Mouse (Mus musculus): ENCODE measurements around the gene Cfap97d2. TPM values are rescaled to one million over a fixed set of nuclear protein-coding genes. Genes with fewer than 3 reads are reported as not detected.
A peak's percentile ranks its signal among the peaks of the same experiment; 100 is the strongest.

Gene Cfap97d2
- total and polyA plus RNA-seq, 3 experiments: not detected

GRCm38 (mm10) chr8:13685674-13686314 lies 19.9 kb upstream of the Cfap97d2 start:
- Histone ChIP-seq H3K27ac (ENCODE audit: control insufficient read depth, low read depth, low read length) (no peak overlapping the region), H3K4me1 (ENCODE audit: control insufficient read depth in 1 of 2, insufficient read depth in 2 of 2, low read length in 2 of 2) (peaks cover 2 to 16% of the 10 kb centered on the region in 2 experiments; a peak in 3 of 4 replicates), H3K9me3 (replicated peaks; ENCODE audit: insufficient read depth, low read length) (no peaks in the 10 kb centered on the region), H3K9ac (ENCODE audit: control insufficient read depth, low read depth, low read length, poor library complexity, severe bottlenecking) (no peak overlapping the region), H3K79me2 (ENCODE audit: control insufficient read depth, insufficient read depth, low read length, poor library complexity) (no peaks in the 10 kb centered on the region), H3K36me3 (ENCODE audit: control insufficient read depth in 1 of 2, insufficient read depth in 2 of 2, low read length in 2 of 2) (peaks cover 0 to 6% of the 10 kb centered on the region in 2 experiments; a peak in 2 of 4 replicates), H3K4me3 (ENCODE audit: control insufficient read depth in 1 of 2, insufficient read depth in 1 of 2, low read depth in 2 of 2, low read length in 2 of 2) (no peak overlapping the region), H3K27me3 (ENCODE audit: control insufficient read depth in 1 of 2, insufficient read depth in 2 of 2, low read length in 2 of 2) (no peaks in the 10 kb centered on the region)
- TF ChIP-seq CHD2 (IDR thresholded peaks at IDR 0.05; ENCODE audit: low read length): no peak
- peak; percentile 77; the same call in 1 of the 2 replicates for TF ChIP-seq ETS1 (IDR thresholded peaks at IDR 0.05; ENCODE audit: low read depth, low read length)
- peak; percentile 37; the same call in 1 of the 2 replicates for TF ChIP-seq GATA1 (IDR thresholded peaks at IDR 0.05; ENCODE audit: low read depth, low read length)
- TF ChIP-seq SMC3 (IDR thresholded peaks at IDR 0.05; ENCODE audit: low read depth, low read length): peak; percentile 17; the same call in 1 of the 2 replicates
- TF ChIP-seq MAZ (IDR thresholded peaks at IDR 0.05; ENCODE audit: low read depth, low read length): no peak
- peak; percentile 57; the same call in 1 of the 2 replicates for TF ChIP-seq MXI1 (IDR thresholded peaks at IDR 0.05; ENCODE audit: low read depth, low read length)
- peak; percentile 95 for TF ChIP-seq ZNF384 (IDR thresholded peaks at IDR 0.05; ENCODE audit: low read depth, low read length)
- TF ChIP-seq MAX (IDR thresholded peaks at IDR 0.05; ENCODE audit: low read length): peak; percentile 71
- no peak for TF ChIP-seq JUND (IDR thresholded peaks at IDR 0.05; ENCODE audit: low read depth, low read length)
- peak; percentile 40; the same call in 1 of the 2 replicates for TF ChIP-seq SIN3A (IDR thresholded peaks at IDR 0.05; ENCODE audit: low read length)
- TF ChIP-seq MYC (IDR thresholded peaks at IDR 0.05; ENCODE audit: low read depth, low read length): 0 out of 2 replicates have a peak, but pooled peaks have one; percentile 20
- TF ChIP-seq TAL1 (IDR thresholded peaks at IDR 0.05; ENCODE audit: low read length): peak; percentile 34
- TF ChIP-seq EP300 (IDR thresholded peaks at IDR 0.05; ENCODE audit: low read depth in 1 of 2, low read length in 2 of 2): peak in 1 of 2 experiments; percentile 66; a peak in 2 of 4 replicates
- peak; percentile 85 for DNase-seq (ENCODE audit: low read depth, low spot score)

- no peaks in the 10 kb centered on the region for H3K27me3 ChIP-seq (ENCODE audit: control insufficient read depth in 1 of 2, insufficient read depth in 2 of 2, low read length in 2 of 2)
- H3K27ac ChIP-seq (ENCODE audit: control insufficient read depth, low read depth, low read length): no peak overlapping the region
- H3K9me3 ChIP-seq (replicated peaks; ENCODE audit: insufficient read depth, low read length): no peaks in the 10 kb centered on the region
- H3K4me1 ChIP-seq (ENCODE audit: control insufficient read depth in 1 of 2, insufficient read depth in 2 of 2, low read length in 2 of 2): peaks cover 2 to 16% of the 10 kb centered on the region in 2 experiments; a peak in 3 of 4 replicates
- no peaks in the 10 kb centered on the region for H3K79me2 ChIP-seq (ENCODE audit: control insufficient read depth, insufficient read depth, low read length, poor library complexity)
- no peak overlapping the region for H3K9ac ChIP-seq (ENCODE audit: control insufficient read depth, low read depth, low read length, poor library complexity, severe bottlenecking)
- peak; percentile 22 for DNase-seq (ENCODE audit: low read depth, low spot score)
- no peak overlapping the region for H3K4me3 ChIP-seq (ENCODE audit: control insufficient read depth in 1 of 2, insufficient read depth in 1 of 2, low read depth in 2 of 2, low read length in 2 of 2)
- H3K36me3 ChIP-seq (ENCODE audit: control insufficient read depth in 1 of 2, insufficient read depth in 2 of 2, low read length in 2 of 2): peaks cover 0 to 6% of the 10 kb centered on the region in 2 experiments; a peak in 2 of 4 replicates
- no peak for TF ChIP-seq BHLHE40 (IDR thresholded peaks at IDR 0.05; ENCODE audit: borderline replicate concordance, low read depth, low read length)
- no peak for TF ChIP-seq ZKSCAN1 (IDR thresholded peaks at IDR 0.05; ENCODE audit: low read depth, low read length)
- TF ChIP-seq UBTF (IDR thresholded peaks at IDR 0.05; ENCODE audit: borderline replicate concordance, insufficient read depth, low read depth, low read length): no peak
- TF ChIP-seq USF2 (IDR thresholded peaks at IDR 0.05; ENCODE audit: borderline replicate concordance in 1 of 2, insufficient read depth in 1 of 2, low read depth in 1 of 2, low read length in 2 of 2): no peak
- no peak for TF ChIP-seq ELF1 (IDR thresholded peaks at IDR 0.05; ENCODE audit: low read depth, low read length)
- no peak for TF ChIP-seq TCF12 (IDR thresholded peaks at IDR 0.05; ENCODE audit: low read depth, low read length)
- no peak for TF ChIP-seq CHD1 (IDR thresholded peaks at IDR 0.05; ENCODE audit: low read depth, low read length)
- TF ChIP-seq RAD21 (IDR thresholded peaks at IDR 0.05; ENCODE audit: low read depth, low read length): no peak
- no peak for TF ChIP-seq MAZ (IDR thresholded peaks at IDR 0.05; ENCODE audit: low read depth, low read length)
- TF ChIP-seq TAL1 (IDR thresholded peaks at IDR 0.05; ENCODE audit: low read length): no peak
- no peak for TF ChIP-seq USF1 (IDR thresholded peaks at IDR 0.05; ENCODE audit: low read depth, low read length)
- TF ChIP-seq NRF1 (IDR thresholded peaks at IDR 0.05; ENCODE audit: insufficient read depth, low read depth, low read length, poor library complexity, severe bottlenecking): no peak
- TF ChIP-seq MAX (IDR thresholded peaks at IDR 0.05; ENCODE audit: low read length): no peak
- TF ChIP-seq NELFE (IDR thresholded peaks at IDR 0.05; ENCODE audit: low read depth, low read length): no peak
- TF ChIP-seq E2F4 (IDR thresholded peaks at IDR 0.05; ENCODE audit: borderline replicate concordance, low read depth, low read length): no peak
Observed at GRCm38 (mm10) chr8:13686426-13686825, 19.3 kb upstream of the Cfap97d2 start.

All from MEL (cell line).